Mouse (Mus musculus): Measurements from ENCODE around the gene Atp1a1. TPM values are rescaled to one million over a fixed set of nuclear protein-coding genes. Genes with fewer than 3 reads are reported as not detected.

Gene Atp1a1
- polyA plus RNA-seq, 1 experiment from 2014 or later = 58.4 TPM

- no peaks in the 10 kb centered on the region for H3K36me3 ChIP-seq (ENCODE audit: control insufficient read depth, insufficient read depth, low read length)
- no peaks in the 10 kb centered on the region for H3K4me1 ChIP-seq (ENCODE audit: control insufficient read depth, insufficient read depth, low read length)
- no peak overlapping the region for H3K4me2 ChIP-seq (ENCODE audit: low read length)
- H3K27me3 ChIP-seq (ENCODE audit: control insufficient read depth, insufficient read depth, low read depth, low read length) = no peaks in the 10 kb centered on the region
- no peak overlapping the region for H3K27ac ChIP-seq (ENCODE audit: low read length)
- 82% methylated on average over 4 of the region's 4 CpGs for WGBS
- no peak for ATAC-seq
- no peaks in the 10 kb centered on the region for H3K9me3 ChIP-seq (replicated peaks; ENCODE audit: control insufficient read depth, low read length, poor library complexity, severe bottlenecking)
- no peak overlapping the region for H3K4me3 ChIP-seq (ENCODE audit: low read depth, low read length)
- H3K9ac ChIP-seq (ENCODE audit: low read depth, low read length) = no peak overlapping the region
These were observed 14.0 kb upstream of the Atp1a1 start for GRCm38 (mm10) chr3:101618505-101618904.

DNA sequence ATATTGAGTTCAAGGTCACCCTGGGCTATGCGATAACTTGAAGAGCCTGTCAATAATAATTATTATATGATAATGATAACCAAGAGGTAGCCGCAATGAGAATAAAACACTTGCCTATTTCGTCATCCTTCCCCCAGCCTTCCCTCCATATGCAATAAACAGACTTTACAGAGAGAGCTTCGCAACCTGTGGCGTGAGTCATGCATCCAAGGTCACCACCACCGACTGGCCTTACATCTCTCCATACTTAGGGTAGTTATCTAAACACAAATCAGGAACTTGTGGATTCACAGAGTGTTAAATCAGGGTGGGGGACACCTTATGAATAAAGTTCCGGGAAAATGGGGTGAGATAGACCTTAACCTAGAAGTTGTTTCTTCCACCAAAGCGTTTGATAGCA is 13.0 kb upstream of the Atp1a1 start:
- Histone ChIP-seq H3K9me3 (replicated peaks; ENCODE audit: control insufficient read depth, low read length, poor library complexity, severe bottlenecking) (no peaks in the 10 kb centered on the region), H3K4me1 (ENCODE audit: control insufficient read depth, insufficient read depth, low read length) (no peaks in the 10 kb centered on the region), H3K4me3 (ENCODE audit: low read depth, low read length) (no peak overlapping the region), H3K27me3 (ENCODE audit: control insufficient read depth, insufficient read depth, low read depth, low read length) (no peaks in the 10 kb centered on the region), H3K9ac (ENCODE audit: low read depth, low read length) (no peak overlapping the region), H3K4me2 (ENCODE audit: low read length) (no peak overlapping the region), H3K27ac (ENCODE audit: low read length) (no peak overlapping the region), H3K36me3 (ENCODE audit: control insufficient read depth, insufficient read depth, low read length) (no peaks in the 10 kb centered on the region)
- 82% methylated on average over 8 of the region's 8 CpGs for WGBS
- ATAC-seq = no peak

DNA sequence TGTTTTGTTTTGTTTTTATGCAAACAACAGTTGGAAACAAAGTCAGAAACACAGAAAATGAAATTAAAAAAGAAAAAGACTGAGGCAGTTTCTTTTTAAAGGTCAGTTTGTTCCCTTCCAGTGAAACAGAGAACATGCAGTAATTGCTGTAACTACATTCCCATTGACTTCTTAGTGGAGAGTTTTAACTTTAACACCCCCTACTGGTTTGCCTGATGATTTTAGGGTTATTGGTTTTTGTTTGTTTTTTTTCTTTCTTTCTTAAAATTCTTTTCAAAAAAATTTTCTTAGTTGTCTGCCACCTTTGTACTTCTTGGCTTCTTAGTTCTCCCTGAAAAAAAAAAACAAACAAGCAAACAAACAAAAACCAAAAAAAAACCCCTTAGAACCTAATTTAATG is 12.5 kb upstream of the Atp1a1 start:
- no peak overlapping the region for H3K4me2 ChIP-seq (ENCODE audit: low read length)
- no peaks in the 10 kb centered on the region for H3K36me3 ChIP-seq (ENCODE audit: control insufficient read depth, insufficient read depth, low read length)
- H3K27me3 ChIP-seq (ENCODE audit: control insufficient read depth, insufficient read depth, low read depth, low read length) = no peaks in the 10 kb centered on the region
- H3K4me3 ChIP-seq (ENCODE audit: low read depth, low read length) = no peak overlapping the region
- no peak overlapping the region for H3K9ac ChIP-seq (ENCODE audit: low read depth, low read length)
- no peak overlapping the region for H3K27ac ChIP-seq (ENCODE audit: low read length)
- H3K4me1 ChIP-seq (ENCODE audit: control insufficient read depth, insufficient read depth, low read length) = no peaks in the 10 kb centered on the region; the same call in 1 of the 2 replicates
- no peaks in the 10 kb centered on the region for H3K9me3 ChIP-seq (replicated peaks; ENCODE audit: control insufficient read depth, low read length, poor library complexity, severe bottlenecking)
- no peak for ATAC-seq

DNA sequence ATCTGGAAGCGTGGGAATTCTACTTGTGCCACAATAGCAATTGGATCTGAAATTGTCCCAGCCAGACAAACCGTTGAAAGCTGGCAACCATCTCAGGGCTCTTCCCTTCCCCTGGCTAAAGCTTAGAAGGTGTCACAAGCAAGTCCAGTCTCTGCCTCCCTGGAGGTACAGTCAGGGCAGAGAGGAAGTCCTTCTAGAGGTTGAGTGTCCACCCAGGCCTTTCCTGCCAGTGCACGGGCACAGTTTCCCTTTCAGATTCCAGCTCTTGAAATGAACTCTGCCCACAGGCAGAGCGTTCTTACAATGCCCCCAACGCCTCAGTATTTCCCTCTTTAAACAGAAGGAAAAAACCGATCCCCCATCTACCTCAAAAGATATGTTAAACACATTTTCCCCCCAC is 11.4 kb upstream of the Atp1a1 start:
- H3K36me3 ChIP-seq (ENCODE audit: control insufficient read depth, insufficient read depth, low read length) = no peaks in the 10 kb centered on the region
- no peaks in the 10 kb centered on the region for H3K9me3 ChIP-seq (replicated peaks; ENCODE audit: control insufficient read depth, low read length, poor library complexity, severe bottlenecking)
- no peak for ATAC-seq
- H3K4me1 ChIP-seq (ENCODE audit: control insufficient read depth, insufficient read depth, low read length) = peaks cover 5% of the 10 kb centered on the region
- H3K27ac ChIP-seq (ENCODE audit: low read length) = no peak overlapping the region
- WGBS = 77% methylated on average over 6 of the region's 6 CpGs
- H3K4me2 ChIP-seq (ENCODE audit: low read length) = no peak overlapping the region
- no peaks in the 10 kb centered on the region for H3K27me3 ChIP-seq (ENCODE audit: control insufficient read depth, insufficient read depth, low read depth, low read length)
- H3K4me3 ChIP-seq (ENCODE audit: low read depth, low read length) = no peak overlapping the region
- no peak overlapping the region for H3K9ac ChIP-seq (ENCODE audit: low read depth, low read length)

GRCm38 (mm10) chr3:101611813-101612491 is 7.5 kb upstream of the Atp1a1 start:
- Histone ChIP-seq H3K27me3 (ENCODE audit: control insufficient read depth, insufficient read depth, low read depth, low read length) (no peaks in the 10 kb centered on the region), H3K4me1 (ENCODE audit: control insufficient read depth, insufficient read depth, low read length) (peaks cover 5% of the 10 kb centered on the region), H3K4me2 (ENCODE audit: low read length) (no peak overlapping the region), H3K4me3 (ENCODE audit: low read depth, low read length) (no peak overlapping the region), H3K36me3 (ENCODE audit: control insufficient read depth, insufficient read depth, low read length) (no peaks in the 10 kb centered on the region), H3K27ac (ENCODE audit: low read length) (no peak overlapping the region), H3K9ac (ENCODE audit: low read depth, low read length) (no peak overlapping the region), H3K9me3 (replicated peaks; ENCODE audit: control insufficient read depth, low read length, poor library complexity, severe bottlenecking) (no peaks in the 10 kb centered on the region)
- ATAC-seq = no peak
- WGBS = 67% methylated on average over 10 of the region's 10 CpGs

GRCm38 (mm10) chr3:101611012-101611812 is 6.7 kb upstream of the Atp1a1 start:
- H3K9ac ChIP-seq (ENCODE audit: low read depth, low read length) = no peak overlapping the region
- no peak for ATAC-seq
- 65% methylated on average over 8 of the region's 8 CpGs for WGBS

GRCm38 (mm10) chr3:101609302-101609701 is 4.8 kb upstream of the Atp1a1 start:
- Histone ChIP-seq H3K9ac (ENCODE audit: low read depth, low read length) (no peak overlapping the region), H3K4me1 (ENCODE audit: control insufficient read depth, insufficient read depth, low read length) (peaks cover 9% of the 10 kb centered on the region), H3K36me3 (ENCODE audit: control insufficient read depth, insufficient read depth, low read length) (no peaks in the 10 kb centered on the region), H3K9me3 (replicated peaks; ENCODE audit: control insufficient read depth, low read length, poor library complexity, severe bottlenecking) (no peaks in the 10 kb centered on the region), H3K4me3 (ENCODE audit: low read depth, low read length) (no peak overlapping the region), H3K4me2 (ENCODE audit: low read length) (no peak overlapping the region), H3K27ac (ENCODE audit: low read length) (no peak overlapping the region), H3K27me3 (ENCODE audit: control insufficient read depth, insufficient read depth, low read depth, low read length) (no peaks in the 10 kb centered on the region)
- ATAC-seq = no peak
- 95% methylated on average over 5 of the region's 5 CpGs for WGBS

More at GRCm38 (mm10) chr3:101611012-101611812, 6.7 kb upstream of the Atp1a1 start:
- Histone ChIP-seq H3K27me3 (ENCODE audit: control insufficient read depth, insufficient read depth, low read depth, low read length) (no peaks in the 10 kb centered on the region), H3K4me2 (ENCODE audit: low read length) (no peak overlapping the region), H3K27ac (ENCODE audit: low read length) (no peak overlapping the region), H3K4me1 (ENCODE audit: control insufficient read depth, insufficient read depth, low read length) (peaks cover 5% of the 10 kb centered on the region), H3K4me3 (ENCODE audit: low read depth, low read length) (no peak overlapping the region), H3K36me3 (ENCODE audit: control insufficient read depth, insufficient read depth, low read length) (no peaks in the 10 kb centered on the region), H3K9me3 (replicated peaks; ENCODE audit: control insufficient read depth, low read length, poor library complexity, severe bottlenecking) (no peaks in the 10 kb centered on the region)

GRCm38 (mm10) chr3:101606861-101607455 is 2.5 kb upstream of the Atp1a1 start:
- Histone ChIP-seq H3K36me3 (ENCODE audit: control insufficient read depth, insufficient read depth, low read length) (no peaks in the 10 kb centered on the region), H3K4me1 (ENCODE audit: control insufficient read depth, insufficient read depth, low read length) (peaks cover 22% of the 10 kb centered on the region), H3K27ac (ENCODE audit: low read length) (no peak overlapping the region), H3K9me3 (replicated peaks; ENCODE audit: control insufficient read depth, low read length, poor library complexity, severe bottlenecking) (no peaks in the 10 kb centered on the region), H3K9ac (ENCODE audit: low read depth, low read length) (no peak overlapping the region), H3K4me3 (ENCODE audit: low read depth, low read length) (no peak overlapping the region), H3K27me3 (ENCODE audit: control insufficient read depth, insufficient read depth, low read depth, low read length) (no peaks in the 10 kb centered on the region), H3K4me2 (ENCODE audit: low read length) (no peak overlapping the region)
- WGBS = 77% methylated on average over 7 of the region's 7 CpGs
- no peak for ATAC-seq

DNA sequence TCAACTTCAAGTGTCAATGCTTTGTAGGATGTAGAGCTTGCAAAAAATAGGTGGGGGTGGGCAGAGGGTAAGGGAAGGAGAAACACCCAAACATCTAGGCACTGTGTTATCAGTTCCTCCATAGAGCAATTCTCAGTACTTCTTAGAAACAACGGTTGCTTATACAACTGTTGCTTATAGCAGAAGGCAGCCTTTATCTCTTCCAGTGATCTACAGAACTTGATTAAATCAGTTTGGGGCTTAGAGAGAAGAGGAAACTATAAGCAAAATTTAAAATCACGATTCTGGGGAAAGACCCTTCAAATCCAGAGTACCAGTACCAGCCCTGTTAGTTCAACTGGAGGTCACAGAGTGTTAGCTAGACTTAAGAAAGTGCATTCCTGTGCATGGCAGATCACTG is 1.2 kb upstream of the Atp1a1 start:
- ATAC-seq = no peak
- H3K27me3 ChIP-seq (ENCODE audit: control insufficient read depth, insufficient read depth, low read depth, low read length) = no peaks in the 10 kb centered on the region
- no peaks in the 10 kb centered on the region for H3K36me3 ChIP-seq (ENCODE audit: control insufficient read depth, insufficient read depth, low read length)
- no peak overlapping the region for H3K4me3 ChIP-seq (ENCODE audit: low read depth, low read length)
- 73% methylated on average over 2 of the region's 2 CpGs for WGBS
- H3K27ac ChIP-seq (ENCODE audit: low read length) = no peak overlapping the region
- H3K4me2 ChIP-seq (ENCODE audit: low read length) = no peak overlapping the region
- H3K4me1 ChIP-seq (ENCODE audit: control insufficient read depth, insufficient read depth, low read length) = peaks cover 29% of the 10 kb centered on the region
- H3K9ac ChIP-seq (ENCODE audit: low read depth, low read length) = no peak overlapping the region
- H3K9me3 ChIP-seq (replicated peaks; ENCODE audit: control insufficient read depth, low read length, poor library complexity, severe bottlenecking) = no peaks in the 10 kb centered on the region
